Mouse (Mus musculus): ENCODE measurements around the gene Fam126a.
"Not testable (repeated sequence)": the region's sequence is repeated elsewhere in the genome, so short reads cannot be mapped to it uniquely, and the experiment has no call there.

Fam126a gene

GRCm38 (mm10) chr5:23900190-23900589, 130.3 kb downstream of the Fam126a start:
- no peak for DNase-seq (ENCODE audit: low read depth, low spot score)

GRCm38 (mm10) chr5:23893864-23894771, 136.4 kb downstream of the Fam126a start:
- peak; percentile 41 for DNase-seq (ENCODE audit: low read depth, low spot score)

GRCm38 (mm10) chr5:23893156-23893863, 137.2 kb downstream of the Fam126a start:
- no peak for DNase-seq (ENCODE audit: low read depth, low spot score)

- peak; percentile 13 for DNase-seq (ENCODE audit: low read depth, low spot score)
Observed at GRCm38 (mm10) chr5:23890734-23891133, 139.8 kb downstream of the Fam126a start.

- DNase-seq (ENCODE audit: low read depth, low spot score), result no peak
Observed at GRCm38 (mm10) chr5:23889461-23889860, 141.0 kb downstream of the Fam126a start.

- no peak for DNase-seq (ENCODE audit: low read depth, low spot score)
Observed at GRCm38 (mm10) chr5:23887111-23887510, 143.4 kb downstream of the Fam126a start.

- DNase-seq (ENCODE audit: low read depth, low spot score), result no peak
Observed at GRCm38 (mm10) chr5:23874457-23874856, 156.0 kb downstream of the Fam126a start.

GRCm38 (mm10) chr5:23872586-23872985, 157.9 kb downstream of the Fam126a start:
- DNase-seq (ENCODE audit: low read depth, low spot score), result no peak

GRCm38 (mm10) chr5:23871323-23871722, 159.2 kb downstream of the Fam126a start:
- DNase-seq (ENCODE audit: low read depth, low spot score), result not testable (repeated sequence)

- no peak for DNase-seq (ENCODE audit: low read depth, low spot score)
Observed at GRCm38 (mm10) chr5:23865941-23866340, 164.5 kb downstream of the Fam126a start.

Measured in CD4-positive helper T cell, adult 2 months (primary cell).